Mouse (Mus musculus): ENCODE measurements around the gene Atxn1.

DNA sequence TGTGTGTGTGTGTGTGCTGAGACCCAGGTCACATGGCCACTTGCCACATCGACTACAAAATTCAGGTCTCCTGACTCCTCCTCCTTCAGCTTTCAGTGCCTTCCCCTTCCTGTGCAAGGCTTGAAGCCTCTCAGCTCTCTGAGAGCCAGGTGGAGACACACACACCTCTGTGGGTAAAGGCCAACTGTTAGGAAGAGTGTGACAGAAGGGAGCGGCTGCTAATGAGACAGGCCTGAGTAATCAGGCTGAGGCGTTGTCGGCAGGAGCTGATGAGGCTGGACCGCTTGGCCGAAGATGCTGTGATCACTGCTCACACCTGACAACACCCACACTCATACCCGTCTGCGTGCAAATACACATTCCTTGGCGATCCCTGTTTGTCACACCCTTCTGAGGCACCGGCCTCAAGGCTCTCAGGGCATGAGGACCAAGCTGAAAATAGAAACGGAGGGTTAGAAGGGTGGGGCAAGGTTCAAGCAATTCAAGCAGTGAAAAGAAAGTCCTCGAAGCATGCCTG is 269.8 kb downstream of the Atxn1 start:
- TF ChIP-seq CTCF (IDR thresholded peaks at IDR 0.05; ENCODE audit: low read depth, low read length) (no peak), POLR2A (IDR thresholded peaks at IDR 0.05; ENCODE audit: borderline replicate concordance, low read depth, low read length) (no peak)
